Mouse (Mus musculus) right cerebral cortex, adult 2 months (tissue): Measurements from ENCODE around the gene Rnf19b.

Experiments used
- DNase-seq, 2 experiments: peaks; one replicate each; pipeline ENCODE4 v3.0.0; 2021 to 2022; ENCODE audit warnings: low spot score in 2 of 2

The Rnf19b gene

DNA sequence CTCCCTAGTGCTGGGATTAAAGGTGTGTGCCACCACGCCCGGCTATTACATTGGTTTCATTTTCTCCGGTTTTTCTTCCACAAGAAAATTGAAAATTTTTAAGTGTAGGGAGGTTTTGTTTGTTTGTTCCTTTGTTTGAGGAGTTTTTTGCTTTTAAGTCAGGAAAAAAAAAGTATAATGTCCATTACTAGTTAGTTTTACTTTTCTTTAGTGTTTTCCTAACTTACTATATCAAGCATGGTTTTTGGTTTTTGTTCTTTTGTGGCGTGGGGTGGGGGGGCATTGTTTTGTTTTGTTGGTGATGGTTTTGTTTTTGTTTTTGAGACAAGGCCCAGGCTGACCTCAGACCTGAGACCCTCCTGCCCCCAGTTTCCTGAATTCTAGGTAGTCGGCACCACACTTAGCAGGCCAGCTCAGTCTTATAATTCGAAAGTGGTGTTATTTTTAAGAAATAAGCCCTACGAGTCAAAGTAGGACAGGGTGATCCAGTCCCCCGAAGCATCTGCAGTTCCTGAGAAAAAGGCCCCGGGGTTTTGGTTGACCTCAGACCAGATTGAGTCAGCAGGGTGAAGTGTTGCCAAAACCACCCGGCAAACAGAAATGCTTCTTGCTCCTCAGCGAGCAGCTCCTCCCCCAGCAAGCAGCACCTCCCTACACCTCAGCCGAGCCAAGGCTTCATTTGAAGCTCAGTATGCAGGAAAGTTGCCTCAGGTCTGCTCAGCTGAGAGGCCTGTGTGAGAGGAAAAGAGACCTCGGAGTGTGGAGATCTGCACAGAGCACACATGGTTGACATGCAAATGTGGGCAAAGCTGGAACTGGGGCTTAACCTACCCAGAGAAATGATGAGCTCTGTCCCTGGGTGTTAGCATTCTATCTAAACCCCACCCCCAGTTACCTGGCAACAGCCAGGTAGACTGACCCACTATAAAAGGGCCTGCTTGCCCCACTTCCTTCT, 23.1 kb upstream of the Rnf19b start:
- DNase-seq = no peak

DNA sequence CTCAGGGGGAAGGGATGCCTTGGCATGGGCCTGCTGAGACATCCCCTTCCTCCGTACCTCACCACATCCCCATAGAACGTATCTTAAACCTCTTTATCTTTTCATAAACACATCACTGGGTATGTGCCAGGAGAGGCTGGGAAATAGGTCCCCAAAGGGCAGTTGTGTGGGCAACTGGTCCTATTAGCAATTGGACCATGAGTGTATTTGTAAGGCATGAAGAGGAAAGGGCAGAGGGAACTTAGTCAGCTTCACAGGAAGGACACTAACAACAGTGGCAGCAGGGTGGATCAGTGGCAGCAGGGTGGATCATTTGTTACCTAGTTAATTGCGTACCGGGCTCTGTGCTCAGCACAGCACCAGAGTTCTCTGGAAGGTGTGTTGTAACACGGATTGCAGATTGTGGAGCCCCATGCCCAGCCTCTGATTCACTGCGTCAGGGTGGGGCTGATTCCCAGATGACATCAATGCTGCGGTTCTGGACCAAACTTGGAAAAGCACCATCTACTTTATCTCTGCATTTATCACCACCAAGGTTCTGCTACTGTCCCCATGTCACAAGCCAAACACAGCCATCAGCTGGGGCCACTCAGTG, 22.1 kb upstream of the Rnf19b start:
- DNase-seq = no peak

DNA sequence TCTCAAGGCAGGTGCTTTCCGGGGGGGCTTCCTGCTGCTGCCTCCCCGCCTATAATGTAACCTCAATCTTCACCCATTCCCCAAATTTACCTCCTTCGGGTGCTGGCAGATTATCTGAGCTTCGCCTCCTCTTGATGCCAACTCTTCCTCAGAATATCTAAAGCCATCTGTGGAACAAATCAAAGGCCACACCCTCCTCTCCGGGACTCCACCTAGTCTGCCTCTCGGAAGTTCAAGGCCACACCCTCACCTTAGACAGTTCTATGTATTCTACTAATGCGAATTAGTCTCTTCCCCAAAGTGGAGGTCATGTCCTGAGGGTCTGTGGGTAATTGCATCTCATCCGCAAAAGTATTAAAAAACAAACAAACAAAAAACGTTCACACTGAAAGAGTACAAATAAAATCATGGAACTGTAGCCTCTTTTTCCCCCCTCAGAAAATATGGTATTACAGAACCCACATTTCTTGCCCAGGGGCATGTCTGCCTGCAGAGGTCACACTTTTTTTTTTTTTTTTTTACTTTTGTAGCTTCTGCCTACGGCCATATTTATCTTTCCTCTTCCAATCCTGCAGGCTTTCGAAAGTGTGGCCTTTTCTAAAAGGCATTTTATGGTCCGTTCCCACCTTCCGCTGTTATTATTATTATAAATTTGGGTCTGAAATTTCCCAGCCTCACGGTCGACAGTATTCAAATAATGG, 10.2 kb upstream of the Rnf19b start:
- no peak for DNase-seq

DNA sequence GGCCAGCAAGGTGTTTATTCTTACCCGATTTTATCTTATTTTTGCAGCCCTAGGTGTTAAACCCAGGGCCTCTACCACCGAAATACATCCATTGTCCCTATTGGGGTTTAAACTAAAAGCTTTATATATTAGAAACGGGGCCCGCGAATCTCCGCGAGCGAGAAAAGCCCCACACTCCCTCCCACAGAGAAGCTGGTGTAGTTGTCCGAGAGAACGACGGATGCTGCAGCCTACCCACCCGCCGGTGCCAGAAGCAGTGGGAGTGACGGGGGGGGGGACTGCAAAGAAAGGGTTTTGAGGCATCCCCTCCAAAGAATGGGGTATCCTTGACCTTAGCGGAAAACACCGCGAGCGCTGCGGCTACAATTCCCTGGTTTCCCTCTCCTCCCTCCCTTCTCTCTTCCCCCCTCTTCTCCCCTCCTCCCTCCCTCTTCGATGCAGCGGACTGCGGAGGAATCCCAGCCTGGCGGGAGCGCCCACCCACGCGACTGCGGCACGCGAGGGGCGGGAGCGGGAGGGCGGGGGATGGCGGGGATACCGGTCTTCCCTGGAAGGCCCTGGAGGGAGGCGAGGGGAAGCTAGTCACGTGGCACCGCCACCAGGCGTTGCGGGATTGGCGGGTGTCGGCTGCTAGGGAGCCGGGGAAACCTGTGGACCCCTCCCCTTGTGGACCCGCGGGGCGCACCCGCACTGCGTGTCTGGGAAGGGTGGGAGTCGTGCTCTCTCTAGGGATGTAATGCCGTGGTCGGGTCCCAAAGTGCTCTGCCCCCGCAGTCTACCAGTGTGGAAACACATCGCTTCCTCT, 9.4 kb upstream of the Rnf19b start:
- DNase-seq = peak; percentile 82 to 88

DNA sequence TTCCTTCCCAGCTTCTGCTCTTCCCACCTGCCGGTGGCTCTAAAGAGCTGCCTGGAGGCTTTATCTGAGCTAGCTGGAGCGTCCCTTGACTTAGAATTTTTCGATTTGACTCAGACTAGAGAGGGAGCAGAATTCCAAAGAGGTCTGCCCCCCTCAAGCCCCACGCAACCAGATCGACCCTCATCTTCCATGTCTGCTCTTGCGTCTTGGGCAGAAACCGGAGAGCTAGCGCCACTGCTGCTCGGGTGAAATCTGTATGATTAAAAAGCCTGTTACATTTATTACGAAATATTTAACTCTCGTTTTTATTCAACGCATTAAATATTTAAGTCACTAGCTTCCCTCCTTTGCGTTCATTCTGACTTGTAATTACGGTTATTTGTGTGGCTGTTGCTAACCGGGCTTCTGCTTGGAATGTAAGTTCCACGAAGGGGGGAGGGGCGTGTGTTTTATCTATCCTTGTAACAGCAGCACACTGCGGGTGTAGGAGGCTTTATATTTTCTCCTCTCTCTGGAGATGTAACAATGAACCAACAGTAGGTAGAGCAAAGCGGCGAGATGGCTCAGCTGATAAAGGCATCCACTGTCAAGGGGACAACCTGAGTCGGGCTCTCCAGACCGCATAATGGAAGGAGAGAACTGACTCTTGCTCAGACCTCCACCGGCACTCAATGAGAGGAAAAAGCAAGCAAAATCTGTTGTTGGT, 8.6 kb upstream of the Rnf19b start:
- DNase-seq = peak; percentile 62 to 70

DNA sequence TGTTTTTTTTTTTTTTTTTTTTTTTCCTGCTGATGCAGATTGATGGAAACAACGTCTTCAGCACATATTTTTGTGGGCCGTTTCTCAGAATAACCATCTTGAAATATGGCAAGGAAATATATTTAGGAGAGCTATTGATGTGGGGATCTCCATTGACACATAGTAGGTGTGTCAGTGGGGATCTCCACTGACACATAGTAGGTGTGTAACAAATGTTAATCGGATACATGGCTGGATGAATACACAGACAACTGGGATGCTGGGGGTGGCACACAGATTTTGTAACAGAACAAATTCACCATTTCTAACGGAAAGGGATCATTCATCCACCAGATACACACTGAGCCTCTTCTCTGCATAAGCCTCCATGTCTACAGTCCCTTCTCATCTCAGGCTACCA, 7.7 kb upstream of the Rnf19b start:
- no peak for DNase-seq

DNA sequence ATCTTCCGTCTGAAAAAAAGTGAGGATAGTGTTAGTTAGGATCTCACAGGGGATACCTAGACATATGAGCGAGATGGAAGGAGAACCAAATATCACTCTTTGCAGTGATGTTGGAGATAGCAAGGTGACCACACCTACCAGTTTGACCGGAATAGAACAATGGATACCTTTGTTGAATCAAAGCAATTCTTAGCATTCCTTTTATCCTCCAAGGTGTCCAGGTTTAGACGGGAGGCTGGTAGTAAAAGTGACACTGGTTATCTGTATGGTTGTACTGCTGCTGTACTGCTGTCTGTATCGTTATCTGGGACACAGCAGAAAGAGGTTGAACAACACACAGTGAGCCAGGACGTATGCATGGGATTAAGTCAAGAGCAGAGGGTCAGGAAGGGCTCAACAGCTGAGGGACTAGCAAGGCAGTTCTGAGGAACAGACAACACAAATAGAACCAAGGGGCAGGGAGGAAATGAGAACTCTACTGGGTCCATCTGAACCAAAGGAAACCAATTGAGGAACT, 7.1 kb upstream of the Rnf19b start:
- DNase-seq = no peak

DNA sequence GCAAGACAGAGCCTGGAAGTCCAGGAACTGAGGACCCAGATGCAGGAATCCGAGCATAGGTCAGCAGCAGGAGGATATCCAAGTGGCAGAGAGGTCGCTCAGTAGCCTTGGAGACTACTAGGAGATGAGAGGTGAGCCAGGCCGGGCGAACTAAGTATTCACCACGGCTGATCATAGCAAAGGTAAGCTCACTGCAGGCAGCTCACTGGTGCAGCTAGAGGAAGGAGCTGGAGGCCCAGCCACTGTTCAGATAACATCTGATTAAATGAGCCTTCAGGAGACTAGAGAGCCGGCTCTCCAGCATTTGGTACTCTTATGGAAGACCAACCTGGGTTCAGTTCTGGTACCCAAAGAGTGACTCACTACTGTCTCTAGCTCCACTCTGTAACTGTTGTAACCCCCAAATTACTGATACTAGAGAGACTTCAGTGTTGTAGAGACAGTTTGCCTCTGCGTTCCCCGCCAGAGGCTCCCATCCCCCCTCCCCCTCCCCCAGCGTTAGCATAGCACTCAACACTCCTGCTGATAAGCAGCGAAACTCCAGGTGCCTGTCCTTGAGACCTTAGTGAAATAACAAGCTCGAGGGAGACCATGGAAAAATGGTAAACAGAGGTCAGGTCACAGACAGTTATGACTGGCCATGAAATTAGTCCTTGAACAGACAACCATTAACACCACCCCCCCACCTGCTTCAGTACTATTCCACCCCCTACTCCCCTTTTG, 6.4 kb upstream of the Rnf19b start:
- no peak for DNase-seq

DNA sequence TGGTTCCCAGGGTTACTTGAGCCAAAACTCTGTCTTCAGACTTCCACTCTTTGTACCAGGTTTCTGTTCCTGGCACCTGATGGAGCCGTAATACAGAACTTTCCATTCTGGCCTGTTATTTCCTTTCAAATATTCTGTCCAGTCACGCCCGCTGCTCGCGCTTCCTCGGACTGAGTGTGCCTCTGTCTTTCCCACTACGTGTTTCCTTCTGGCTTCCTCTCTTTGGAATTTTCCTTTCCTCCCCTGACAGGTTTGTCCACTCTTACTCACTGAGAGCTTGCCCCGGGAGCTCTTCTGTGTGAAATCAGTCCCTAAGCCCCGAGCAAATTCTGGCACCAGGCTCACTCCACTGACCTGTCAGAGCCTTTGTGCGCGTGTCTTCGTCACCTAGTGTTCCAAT, 3.3 kb upstream of the Rnf19b start:
- DNase-seq = no peak

DNA sequence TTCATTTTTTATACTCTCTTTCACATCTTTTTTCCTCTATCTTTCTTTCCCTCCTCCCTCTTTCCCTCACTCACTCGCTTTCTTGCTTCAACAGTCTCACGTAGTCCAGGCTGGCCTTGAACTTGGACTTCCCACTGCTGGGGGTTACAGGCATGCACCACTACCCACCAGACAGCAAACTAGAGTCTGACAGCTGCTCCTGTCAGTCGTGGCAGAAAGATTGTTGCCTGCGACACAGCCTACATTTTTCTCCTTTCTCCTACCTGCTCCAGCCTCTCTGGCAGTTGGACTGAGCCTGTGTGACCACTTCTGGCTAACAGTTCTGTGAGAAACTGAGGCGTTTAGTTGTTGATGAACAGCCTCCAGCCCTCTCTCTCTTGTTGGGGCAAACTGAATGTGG, 2.5 kb upstream of the Rnf19b start:
- no peak for DNase-seq

DNA sequence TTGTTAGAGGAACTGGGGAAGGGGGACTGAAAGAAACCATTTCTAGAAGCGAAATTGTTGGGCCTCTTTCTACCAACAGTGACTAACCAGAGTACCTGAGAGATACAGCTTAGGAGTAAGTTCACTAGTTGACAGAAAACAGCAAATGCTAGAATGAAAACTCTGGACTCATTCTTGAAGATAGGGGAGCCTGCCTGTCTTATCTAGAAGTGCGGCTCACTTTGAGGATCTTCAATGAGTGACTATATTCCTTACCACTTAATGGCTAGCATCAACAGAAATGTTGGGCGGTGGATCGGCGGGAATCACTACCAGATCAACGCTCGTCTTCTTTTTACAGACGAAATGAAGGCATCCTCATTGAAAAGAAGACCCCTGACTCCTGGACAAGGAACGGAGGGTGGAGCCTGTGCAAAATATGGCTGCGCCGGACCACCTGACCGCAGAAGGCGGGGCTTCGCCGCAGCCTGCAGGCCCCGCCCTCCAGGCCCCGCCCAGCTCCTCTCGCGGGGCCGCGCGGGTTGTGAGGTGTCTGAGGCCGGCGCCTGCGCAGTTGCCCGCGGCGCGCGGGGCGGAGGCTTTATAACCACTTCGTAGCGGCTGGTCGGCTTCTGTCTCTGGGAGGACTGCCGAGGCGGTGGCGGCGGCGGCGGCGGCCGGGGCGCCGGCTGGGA, 401 bp upstream of the Rnf19b start:
- peak; percentile 93 to 96 for DNase-seq

DNA sequence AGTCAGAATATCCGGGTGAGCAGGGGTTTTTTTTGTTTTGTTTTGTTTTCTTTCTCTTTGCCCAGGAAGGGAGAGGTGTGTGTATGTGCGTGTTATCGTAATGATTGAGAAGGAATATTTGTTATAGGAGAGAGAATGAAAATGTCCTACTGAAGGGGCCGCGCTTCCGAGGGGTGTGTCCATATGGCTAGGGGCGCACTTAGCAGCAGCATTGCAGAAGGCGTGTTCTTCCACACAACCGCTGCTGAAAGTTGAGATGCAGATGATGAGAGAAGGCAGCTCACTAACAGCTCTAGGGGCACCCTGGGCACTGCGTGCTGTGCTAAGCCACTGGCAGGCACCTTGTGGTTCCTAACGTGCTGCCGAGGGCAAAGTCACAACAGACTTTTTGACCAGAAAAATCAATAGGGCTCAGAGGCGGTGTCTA, 1.1 kb downstream of the Rnf19b start:
- DNase-seq = no peak

DNA sequence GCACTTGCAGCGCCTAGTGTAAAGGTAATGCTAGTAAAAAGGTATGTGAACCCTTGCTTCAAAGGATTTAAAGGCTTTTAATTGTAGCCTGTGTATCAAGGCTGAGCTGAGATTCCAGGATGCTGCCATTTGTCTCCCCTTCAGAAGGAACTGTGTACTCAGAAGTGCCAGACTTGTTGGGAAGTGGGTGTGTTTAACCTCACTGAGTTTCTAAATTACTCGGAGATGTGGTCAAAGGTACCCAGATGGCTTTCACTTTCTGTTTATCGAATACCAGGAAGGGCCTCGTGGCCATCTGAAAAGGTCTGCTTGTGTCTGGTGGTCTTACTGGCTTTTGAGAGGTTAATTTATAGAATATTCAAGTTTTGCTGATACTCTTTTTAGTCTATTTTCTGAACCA, 1.9 kb downstream of the Rnf19b start:
- no peak for DNase-seq

DNA sequence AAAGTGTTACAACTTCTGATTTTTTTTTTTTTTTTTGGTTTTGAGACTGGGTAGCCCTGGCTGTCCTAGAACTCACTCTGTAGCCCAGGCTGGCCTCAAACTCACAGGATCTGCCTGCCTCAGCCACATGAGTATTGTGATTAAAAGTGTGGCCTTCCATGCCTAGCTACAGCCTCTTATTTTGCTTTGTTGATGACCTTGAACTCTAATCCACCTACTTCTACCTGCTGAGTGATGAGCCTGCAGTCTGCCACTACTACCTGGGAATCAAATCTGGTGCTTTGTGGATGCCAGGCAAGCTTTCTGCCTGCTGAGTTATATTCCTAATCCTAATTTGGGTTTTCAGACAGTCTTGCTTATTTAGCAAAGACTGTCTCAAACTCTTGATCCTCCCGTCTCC, 3.4 kb downstream of the Rnf19b start:
- no peak for DNase-seq

DNA sequence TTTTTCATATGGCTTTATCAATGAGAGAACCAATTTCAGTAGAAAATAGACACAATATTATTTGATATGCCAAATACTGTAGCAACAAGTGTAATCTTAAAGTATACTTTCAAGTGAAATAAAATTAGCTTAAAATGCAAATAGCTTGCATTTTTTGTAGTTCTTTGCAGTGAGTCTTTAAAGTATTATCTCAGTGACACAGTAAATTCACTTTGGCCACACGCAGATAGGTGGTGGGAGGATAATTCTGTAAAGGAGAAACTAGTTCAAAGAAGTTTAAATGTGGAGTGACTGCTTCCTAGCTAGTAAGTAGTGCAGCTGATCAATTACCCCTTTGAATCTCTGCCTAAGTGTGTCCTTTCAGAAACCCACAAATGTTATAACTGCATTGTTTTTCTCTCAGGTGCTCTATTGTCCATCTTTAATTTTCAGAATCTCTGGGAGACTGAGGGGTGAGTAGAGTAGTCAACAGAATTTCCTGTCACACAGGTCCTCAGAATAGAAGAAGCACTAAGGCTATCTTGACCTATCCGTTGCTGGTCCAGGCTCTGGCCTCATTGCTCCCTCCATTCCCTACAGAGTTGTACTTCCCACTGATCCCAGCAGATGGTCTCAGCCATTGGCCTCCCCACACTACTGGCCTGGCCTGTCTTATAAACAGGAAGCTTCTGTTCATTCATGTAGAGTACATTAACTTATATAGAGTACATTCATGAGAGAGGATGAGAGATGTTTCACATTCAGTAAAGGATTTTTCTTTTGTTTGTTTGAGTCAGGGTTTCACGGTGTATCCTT, 4.4 kb downstream of the Rnf19b start:
- DNase-seq = no peak

DNA sequence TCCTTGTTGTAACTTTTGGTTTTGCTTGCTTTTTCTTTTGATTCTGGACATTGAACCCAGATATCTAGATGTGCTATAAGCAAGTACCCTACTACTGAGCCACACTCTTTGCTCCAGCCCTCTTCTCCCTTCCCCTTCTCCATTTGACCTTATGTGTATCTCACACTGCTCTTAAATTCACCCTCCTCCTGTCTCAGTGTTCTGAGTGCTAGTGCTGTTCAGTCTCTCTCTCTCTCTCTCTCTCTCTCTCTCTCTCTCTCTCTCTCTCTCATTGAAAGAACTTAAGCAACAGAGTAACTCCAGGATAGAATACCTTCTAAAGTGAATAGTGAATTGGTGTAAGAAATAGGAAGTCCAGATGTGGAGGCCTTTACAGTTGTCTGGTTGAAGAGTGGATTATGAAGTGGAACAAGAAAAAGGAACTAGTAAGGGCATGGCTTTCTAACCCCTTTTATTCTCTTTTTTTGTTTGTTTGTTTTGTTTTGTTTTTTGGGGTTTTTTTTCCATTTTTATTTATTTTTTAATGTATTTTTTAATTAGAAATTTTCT, 7.7 kb downstream of the Rnf19b start:
- DNase-seq = no peak

DNA sequence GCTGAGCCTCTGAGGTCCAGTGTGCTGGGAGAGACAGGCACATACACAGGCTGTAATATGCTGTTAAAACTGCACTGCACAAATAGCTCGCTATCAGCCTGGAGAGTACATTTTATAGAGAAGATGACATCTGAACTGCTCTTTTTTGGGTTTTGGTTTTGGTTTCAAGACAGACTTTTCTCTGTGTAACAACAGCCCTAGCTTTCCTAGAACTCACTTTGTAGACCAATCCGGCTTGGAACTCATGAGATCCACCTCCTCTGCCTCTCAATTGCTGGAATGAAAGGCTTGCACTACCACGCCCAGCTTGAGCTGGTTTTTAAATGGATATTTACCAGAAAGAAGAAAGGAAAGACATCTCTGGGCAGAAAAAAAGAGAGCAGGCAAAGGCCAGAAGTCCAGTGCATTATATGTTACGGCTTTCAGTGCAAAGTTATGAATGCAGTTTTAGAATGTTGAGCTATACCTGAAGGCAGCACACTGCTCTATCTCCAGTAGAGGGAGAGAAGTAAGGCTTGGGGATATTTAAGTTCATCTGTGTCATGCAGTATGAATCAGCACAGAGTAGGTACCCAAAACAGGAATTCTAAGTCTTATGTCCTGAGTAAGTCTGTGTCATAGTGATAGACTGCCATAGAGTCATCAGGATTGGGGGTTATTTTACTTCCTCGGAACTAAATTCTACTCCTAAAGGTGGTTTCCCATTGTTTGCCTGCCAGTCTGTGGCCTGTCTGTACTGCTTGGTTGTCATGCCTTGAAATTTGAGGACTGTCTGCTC, 9.8 kb downstream of the Rnf19b start:
- no peak for DNase-seq

DNA sequence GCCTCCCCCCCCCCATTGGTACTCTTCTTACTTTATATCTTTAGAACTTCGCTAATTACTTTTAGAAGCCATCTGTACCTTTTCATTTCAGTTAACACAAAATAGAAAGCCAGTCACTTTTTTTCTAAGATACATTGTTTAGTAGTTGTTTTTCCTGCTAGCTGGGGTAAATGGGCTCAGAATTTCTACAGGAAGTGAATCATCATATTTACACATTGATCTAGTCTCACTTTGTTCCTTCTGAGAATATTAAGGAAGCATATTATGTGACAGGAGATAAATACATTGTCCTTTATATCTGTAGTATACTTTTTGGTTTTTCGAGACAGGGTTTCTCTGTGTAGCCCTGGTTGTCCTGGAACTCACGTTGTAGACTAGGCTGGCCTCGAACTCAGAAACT, 10.8 kb downstream of the Rnf19b start:
- DNase-seq = no peak
